Comparison of ENCODE assay signal across 16 mouse cellular contexts in genomic region chr12:100075715-100076114, GRCm38 (mm10).
"Had no signal": no experiment of that assay in that cellular context is flagged by ENCODE, and none has a peak within 500 bp of the region (broad histone marks: within the 10 kb centered on the region; RNA-seq: fewer than 3 reads in every experiment).

No protein-coding gene starts in this region.

- H3K4me3 ChIP-seq: layer of hippocampus, adult 2 months; limb, embryonic 13.5 days; megakaryocyte, embryonic 14.5 days; midbrain, embryonic 12.5 days; neural tube, embryonic 12.5 days had no signal

- H3K36me3 ChIP-seq: limb, embryonic 13.5 days; midbrain, embryonic 12.5 days; neural tube, embryonic 12.5 days had no signal

- H3K4me2 ChIP-seq: limb, embryonic 13.5 days; midbrain, embryonic 12.5 days; neural tube, embryonic 12.5 days had no signal

- DNase-seq: kidney, adult 8-10 months; kidney, postnatal 36 days; left cerebral cortex, postnatal 4 days; lung, adult 18-20 months; lung, postnatal 4 days; right cerebral cortex, adult 18-20 months; right cerebral cortex, postnatal 25 days; thymus, postnatal 36 days had no signal

- H3K4me1 ChIP-seq: limb, embryonic 13.5 days; megakaryocyte, embryonic 14.5 days; neural tube, embryonic 12.5 days had no signal

- H3K9me3 ChIP-seq: limb, embryonic 13.5 days; midbrain, embryonic 12.5 days; neural tube, embryonic 12.5 days had no signal

- ATAC-seq: lung, postnatal 0 days had no signal

- H3K9ac ChIP-seq: limb, embryonic 13.5 days; liver, embryonic 14.5 days; midbrain, embryonic 12.5 days; neural tube, embryonic 12.5 days had no signal

- H3K27me3 ChIP-seq: limb, embryonic 13.5 days; midbrain, embryonic 12.5 days; neural tube, embryonic 12.5 days had no signal

- H3K27ac ChIP-seq: kidney, postnatal 0 days; layer of hippocampus, adult 2 months; limb, embryonic 13.5 days; liver, embryonic 14.5 days; midbrain, embryonic 12.5 days; neural tube, embryonic 12.5 days had no signal
